Mouse (Mus musculus): ENCODE measurements around the gene Sp9. TPM values are rescaled to one million over a fixed set of nuclear protein-coding genes. Genes with fewer than 3 reads are reported as not detected.

The Sp9 gene
- polyA plus RNA-seq, 1 experiment, result not detected

DNA sequence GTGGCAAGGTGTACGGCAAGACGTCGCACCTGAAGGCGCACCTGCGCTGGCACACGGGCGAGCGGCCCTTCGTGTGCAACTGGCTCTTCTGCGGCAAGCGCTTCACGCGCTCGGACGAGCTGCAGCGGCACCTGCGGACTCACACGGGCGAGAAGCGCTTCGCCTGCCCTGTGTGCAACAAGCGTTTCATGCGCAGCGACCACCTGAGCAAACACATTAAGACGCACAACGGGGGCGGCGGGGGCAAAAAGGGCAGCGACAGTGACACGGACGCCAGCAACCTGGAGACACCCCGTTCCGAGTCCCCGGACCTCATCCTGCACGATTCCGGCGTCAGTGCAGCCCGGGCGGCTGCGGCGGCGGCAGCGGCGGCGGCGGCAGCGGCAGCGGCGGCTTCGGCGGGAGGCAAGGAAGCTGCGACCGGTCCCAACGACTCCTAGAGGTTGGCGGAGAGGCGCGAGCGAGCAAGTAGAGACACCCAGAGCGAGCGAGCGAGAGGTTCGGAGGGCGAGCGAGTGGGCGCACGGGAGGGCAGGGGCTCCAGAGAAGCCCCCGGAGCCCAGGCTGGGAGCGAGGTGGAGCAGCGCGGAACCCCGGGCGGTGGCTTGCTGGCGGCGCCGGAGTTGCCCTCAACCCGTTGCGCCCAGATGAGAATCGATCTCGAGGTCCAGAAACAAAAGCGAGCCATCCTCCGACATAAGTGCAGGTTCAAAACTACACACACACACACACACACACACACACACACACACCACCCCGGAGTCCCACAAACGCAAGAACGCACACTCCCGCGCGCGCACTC, 2.6 kb downstream of the Sp9 start:
- DNase-seq (ENCODE audit: low read depth), result no peak

DNA sequence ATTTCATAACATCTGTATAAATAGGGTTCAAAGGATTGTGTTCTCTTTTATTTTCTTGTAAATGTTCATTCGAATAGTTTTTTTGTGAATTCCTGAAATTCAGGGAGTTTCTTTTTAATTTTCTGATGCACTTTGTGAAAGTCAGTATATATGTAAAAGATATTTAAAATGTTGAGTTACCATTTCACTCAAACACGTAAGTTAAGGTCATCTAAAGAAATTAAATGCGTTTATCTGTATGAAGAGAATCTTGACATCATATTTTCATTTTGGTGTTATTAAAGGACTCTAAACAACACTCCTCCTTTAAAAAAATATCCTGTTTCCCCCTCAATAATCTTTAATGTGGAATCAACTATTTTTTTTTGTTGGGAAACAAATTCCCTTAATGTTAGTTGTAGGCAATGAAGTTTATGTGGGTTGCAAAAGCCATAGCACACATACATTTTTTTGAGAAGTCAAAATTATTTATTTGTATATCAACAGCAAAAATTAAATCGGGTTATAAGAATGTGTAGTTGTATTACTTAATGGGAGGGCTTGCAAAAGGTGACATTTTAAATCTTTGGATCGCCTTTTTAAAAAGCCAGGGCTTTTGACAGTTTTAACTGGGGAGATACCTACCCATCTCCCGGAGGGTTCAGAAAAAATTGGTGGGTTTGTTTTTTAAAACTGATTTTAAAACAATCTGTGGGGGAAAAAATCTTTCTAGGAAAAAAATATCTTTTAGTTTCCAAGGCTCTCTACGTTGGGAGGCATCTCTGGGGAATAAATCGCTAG, 3.7 kb downstream of the Sp9 start:
- no peak for DNase-seq (ENCODE audit: low read depth)

DNA sequence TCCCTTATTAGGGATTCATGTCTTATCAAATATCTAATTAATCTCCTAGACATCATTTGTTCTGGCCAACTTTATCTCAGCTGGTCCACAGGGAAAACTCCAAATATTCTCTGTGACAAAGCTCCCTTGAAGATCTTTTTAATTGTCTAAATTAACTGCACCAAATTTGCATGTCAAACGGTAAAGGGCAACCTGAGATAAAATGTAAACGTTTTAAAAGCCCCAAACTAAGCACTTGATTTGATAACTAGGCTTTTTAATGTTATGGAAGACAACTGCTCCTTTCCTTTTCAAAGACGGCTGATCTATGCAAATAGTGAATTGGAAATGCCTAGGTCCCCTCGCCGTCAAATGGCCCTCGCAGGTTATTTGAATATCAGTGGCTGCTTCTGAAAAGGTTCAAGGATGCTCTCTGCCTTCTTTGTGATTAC, 4.4 kb downstream of the Sp9 start:
- no peak for DNase-seq (ENCODE audit: low read depth)

DNA sequence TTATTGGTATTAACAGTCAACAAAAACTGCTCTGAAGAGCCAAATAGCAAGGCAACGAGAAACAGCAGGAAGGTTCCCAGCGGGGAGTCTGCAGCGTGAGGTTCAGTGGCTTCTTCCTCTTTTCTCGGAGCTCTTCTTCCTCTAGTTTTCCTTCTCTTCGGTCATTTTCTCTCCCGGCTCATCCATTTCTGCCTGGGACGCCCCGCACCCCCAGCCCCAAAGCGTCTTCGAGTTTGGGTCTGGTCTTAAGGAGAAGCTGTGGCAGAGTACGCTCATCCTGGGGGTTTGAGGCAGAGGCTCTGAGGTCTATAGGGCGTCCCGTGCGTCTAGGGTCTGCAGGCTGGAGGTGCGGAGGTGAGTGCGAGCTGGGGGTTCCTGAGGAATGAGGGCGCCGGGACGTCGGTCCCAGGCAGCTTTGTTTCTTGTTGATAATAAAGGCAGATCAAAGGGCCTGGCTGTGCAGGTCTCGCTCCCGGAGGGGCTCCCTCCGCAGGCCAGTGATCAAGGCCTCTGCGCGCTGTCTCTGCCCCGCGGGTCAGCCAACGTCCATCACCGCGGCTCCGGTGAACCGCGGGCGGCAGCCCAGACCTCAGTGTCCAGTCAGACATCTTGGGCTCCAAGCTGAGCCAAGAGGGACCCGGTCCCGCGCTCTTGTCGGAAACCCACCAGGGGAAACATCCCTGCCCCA, 5.4 kb downstream of the Sp9 start:
- no peak for DNase-seq (ENCODE audit: low read depth)

DNA sequence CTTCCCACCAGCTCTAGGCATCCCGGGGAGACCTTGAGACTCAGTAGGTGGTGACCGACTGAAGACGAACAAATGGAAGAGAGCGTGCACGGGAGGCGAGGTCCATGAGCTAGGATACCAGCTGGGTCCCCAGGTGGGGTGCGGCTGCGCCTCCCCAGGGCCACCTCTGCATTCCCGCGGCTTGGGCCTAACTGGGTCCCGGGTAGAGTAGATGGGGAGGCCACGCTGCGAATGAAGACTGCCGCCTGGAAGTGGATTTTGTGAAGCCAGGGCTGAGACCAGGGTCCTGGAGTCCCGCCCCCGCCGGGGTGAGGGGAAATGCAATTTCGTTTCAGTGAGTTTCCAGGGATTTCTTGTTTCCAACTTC, 6.0 kb downstream of the Sp9 start:
- no peak for DNase-seq (ENCODE audit: low read depth)

DNA sequence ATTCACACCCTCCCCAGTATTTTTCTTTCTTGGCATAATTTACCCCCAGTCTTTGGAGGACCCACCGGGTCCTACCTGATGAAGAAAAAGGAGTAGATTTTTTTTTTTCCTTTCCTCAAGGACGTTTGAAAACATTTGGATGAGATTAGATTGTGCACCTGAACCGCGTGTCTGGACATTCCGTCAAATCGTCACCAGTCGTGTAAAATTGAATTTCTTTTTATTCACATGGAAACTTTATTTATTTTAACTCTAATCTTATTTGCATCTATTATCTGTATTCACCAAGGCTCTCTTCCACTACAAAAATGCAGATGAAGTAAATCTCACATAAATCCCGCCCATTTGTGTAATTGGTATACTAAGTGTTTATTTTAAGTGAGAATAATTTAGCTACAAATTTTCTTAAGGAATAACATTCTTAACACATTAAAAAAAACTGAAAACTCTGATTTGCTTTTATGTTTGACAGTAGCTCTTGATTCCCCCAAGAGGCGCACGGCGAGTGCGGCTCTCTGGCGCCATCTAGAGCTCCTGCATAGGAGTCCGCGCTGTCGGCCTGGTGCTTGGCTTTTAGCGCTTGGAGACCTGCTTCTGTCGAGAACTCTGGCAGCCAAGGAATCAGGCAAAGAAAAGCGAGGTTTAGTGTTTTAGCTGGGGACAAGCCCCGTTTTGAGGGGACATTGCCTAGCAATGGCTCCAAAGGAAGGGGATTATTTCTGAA, 6.6 kb downstream of the Sp9 start:
- no peak for DNase-seq (ENCODE audit: low read depth)

DNA sequence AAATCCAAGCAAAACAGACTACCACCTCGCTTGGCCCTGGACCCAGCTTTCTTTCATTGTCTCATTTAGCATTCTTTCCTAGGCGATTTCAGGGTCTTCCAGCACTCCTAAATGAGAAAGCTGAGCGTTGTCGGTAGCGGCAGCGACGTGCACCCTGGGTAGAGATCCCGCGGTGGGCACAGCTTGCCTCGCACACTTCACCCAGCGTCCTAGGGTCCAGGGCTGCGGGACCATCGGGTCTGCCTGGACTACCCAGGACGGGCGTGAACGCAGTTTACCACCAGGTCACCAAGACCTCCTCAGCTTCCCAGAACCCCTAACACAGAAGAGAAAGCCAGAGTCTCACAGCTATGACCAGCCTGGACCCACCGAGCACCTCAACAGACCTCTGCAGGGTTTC, 7.1 kb downstream of the Sp9 start:
- DNase-seq (ENCODE audit: low read depth), result no peak

DNA sequence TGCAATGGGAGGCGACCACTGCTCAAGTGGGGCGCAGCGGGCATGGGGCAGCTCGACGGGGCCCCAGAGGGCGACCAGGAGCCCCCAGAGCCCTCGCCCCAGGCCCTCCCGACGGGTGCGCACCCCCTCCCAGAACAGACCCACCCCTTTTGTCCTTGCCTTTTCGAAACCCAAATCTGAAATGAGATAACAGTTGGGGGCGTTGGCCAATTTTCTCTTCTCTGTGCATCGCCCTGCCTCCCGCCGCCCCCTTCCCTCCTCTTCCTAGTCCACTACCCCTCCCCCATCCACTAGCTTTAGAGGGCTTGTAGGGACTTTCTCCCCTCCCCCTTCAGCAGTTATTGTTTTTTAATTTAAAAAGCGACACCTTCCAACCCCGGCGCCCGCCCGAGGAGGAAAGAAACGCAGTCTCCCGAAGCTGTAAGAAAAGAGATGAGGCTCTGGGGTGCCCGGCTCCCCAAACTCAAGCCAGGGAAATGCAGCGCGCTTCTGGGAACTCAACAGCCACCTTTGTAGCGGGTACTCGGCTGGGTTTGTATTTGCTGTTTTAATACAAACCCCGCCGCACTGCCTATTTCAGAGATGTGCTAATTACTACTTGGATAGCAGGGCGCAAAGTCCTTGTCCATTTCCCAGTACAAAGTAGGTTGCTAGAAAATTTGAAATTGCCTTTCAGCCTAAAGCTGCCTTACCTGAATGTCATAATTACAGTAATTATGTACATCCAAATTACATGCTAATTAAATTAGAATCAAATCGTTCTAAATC, 7.7 kb downstream of the Sp9 start:
- DNase-seq (ENCODE audit: low read depth), result no peak

DNA sequence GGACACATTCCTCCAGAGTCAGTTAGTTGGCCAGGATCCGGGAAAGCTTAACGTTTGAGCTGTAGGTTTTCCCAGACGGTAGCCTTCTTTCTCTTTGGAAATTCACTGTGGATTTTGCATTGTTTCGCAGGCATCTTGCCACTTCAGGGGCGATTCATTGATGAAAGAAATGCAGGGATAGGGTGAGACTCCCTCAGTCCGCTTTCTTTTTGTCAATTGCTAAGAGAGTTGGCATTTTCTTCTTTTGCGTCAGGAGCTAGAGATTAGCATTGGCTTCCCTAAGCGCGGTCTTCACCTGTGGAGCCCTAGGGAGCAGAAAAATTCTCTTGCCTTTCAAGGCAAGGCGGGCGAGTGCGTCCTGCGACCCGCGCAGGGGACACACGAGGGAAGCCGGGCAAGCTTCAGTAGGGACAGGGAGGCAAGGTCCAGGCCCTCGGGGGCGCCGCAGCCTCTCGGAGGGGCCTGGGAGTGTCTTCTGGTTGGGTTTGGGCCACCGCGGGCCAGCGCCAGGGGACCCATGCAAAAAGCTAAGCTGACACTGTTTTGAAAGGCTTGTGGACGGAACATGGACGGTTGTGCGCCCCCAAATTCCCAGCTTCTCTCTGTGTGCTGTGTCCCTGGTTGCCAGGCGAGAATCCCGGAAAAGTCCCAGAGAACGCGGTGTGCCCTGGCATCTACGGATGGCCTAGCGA, 8.8 kb downstream of the Sp9 start:
- DNase-seq (ENCODE audit: low read depth), result no peak

DNA sequence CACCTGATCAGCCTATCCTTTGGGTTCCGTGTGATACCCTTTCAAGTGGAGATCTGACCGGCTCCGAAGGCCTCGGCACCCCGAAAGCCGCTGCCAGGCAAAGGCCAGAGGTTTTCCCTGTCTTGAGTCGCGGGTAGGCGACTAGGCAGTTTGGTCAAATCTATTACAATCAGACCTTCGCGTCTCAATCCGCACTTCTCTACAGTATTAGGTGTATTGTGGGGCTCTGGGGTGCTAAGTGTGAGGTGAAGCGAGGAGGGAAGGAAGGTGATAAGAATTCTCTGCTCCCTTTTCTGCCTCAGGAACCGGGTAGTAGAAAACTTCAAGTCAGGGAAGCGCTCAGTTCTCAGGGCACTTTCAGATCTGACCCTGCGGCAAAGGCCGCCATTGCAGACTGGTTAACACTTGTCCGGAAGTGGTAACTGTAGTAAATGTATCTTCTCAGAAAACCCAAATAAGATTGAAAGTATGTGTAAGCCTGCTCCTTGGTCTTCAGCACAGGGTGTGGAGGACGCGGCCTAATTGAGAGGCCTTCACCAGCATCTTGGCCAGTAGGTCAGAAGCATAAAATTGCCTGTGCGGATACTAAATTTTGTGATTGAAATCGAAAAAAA, 9.4 kb downstream of the Sp9 start:
- DNase-seq (ENCODE audit: low read depth), result no peak

DNA sequence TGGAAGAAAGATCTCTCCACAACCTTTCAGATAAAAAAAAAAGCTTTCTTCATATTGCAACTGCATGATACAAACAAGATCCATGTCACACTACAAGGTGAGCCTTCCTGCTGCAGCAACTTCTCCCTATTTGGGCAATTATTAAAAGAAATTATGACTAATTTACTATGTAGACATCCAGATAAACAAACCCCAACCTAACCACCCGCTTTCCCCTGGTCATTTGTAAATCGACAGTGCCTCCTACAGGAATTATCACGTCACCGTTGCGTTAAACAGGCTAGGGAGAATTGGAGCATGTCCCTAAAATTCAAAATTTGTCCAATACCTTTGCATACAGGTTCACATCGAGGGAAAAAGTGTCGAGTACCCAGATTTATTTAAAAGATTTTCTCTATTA, 10.0 kb downstream of the Sp9 start:
- no peak for DNase-seq (ENCODE audit: low read depth)

DNA sequence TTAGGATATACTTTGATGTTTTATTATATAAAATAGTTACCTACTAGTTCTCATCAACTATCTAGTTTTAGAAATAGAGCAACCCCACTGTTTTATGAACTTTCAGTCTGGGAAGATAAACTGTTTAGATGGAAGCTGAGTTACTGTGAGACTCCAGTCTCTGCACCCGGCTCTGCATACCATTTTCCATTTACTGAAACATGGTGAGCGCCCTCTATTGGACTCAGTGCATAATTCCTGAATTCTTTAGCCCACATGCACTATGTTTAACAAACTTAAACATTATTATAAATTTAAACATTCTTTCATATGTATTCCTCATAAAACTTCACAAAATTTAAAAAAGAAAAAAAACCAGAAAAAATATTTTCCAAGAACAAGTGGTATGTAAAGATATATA, 13.9 kb downstream of the Sp9 start:
- DNase-seq (ENCODE audit: low read depth), result no peak

DNA sequence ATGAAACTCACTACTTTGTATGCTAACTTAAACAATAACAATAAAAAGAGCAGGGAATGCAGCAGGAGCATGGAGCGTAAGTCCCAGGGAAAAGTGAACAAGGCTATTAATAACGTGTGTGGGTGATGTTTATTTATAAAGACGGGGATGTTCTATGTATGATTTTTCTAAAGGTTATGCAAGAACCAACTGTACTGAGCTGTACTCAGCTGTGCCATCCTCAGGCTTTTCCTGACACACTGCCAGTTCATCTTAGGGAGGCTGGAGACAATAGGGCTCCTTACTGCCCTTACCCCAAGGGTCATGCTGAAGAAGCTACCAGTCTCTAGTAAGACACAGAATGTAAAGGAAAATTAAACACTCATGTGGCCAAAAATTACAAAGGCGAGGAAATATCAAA, 19.4 kb downstream of the Sp9 start:
- DNase-seq (ENCODE audit: low read depth), result no peak

DNA sequence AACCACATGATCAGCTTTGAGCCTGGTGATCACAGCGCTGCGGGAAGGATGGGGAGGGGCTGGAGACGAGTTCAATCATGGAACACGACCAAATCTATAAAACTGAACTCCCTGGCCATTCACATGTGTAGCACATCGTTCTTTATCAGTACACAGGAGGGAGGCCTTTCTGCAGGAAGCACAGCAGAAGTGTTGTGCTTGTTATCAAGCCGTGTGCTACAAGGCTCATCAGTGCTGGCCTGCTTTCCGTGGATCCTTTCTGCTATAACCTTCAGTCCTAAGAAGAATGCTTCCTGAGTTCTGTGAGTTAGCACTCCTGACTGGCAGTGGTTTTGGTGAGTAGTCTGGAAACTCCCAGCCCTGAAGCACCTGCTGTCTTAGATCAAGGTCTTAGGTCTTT, 23.3 kb downstream of the Sp9 start:
- DNase-seq (ENCODE audit: low read depth), result no peak

DNA sequence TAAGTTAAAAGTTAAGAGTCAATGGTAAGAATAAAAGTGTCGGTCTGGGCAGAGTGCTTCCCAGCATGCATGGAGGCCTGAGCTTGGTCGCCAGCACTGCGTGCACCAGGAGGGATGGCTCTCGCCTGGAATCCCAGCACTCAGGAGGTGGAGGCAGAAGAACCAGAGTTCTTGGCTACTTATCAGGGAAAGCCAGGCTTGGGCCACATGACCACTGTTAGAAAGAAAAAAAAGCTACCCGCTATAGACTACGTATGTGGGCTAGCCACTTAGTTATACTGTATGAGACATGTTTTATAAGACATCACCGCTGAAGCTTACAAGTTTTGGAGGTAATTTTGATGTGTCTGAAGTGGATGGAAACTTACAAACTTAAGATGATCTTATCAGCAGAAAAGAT, 26.4 kb downstream of the Sp9 start:
- DNase-seq (ENCODE audit: low read depth), result no peak

DNA sequence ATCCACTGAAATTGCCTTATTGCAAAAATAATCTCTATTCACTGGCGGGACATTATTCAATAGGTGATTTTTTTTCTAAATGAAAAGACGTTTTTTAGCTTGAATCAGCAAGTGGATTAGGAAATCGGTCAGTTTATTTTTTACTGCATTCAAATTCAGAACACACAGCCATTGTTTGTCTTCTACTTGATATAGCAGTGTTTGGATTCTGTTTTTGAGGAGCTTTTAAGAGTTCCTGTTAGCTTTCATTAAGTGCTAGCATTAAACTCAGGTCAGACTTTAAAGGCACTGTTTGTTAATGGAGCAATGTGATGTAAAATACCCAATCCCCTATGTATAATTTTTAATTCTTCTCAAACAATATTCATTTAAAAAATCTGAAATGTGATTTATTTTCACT, 27.1 kb downstream of the Sp9 start:
- no peak for DNase-seq (ENCODE audit: low read depth)

DNA sequence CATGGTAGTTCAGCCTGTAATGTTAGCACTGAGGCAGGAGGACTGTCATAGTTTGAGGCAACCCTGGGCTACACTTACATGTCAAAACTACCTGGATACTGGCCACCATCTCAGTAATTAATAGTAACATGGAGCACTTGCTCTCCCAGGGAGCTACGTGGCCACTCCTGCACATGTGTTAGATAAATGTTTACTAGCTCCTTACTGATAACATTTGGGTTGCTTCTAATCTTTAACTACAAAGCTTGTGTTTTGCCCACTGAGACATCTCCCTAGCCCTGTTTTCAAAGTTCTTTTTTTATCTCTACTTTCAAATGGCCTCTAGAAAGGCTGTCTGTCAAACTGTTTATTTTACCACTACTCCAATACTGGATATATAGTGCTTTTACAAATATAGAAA, 30.3 kb downstream of the Sp9 start:
- no peak for DNase-seq (ENCODE audit: low read depth)

DNA sequence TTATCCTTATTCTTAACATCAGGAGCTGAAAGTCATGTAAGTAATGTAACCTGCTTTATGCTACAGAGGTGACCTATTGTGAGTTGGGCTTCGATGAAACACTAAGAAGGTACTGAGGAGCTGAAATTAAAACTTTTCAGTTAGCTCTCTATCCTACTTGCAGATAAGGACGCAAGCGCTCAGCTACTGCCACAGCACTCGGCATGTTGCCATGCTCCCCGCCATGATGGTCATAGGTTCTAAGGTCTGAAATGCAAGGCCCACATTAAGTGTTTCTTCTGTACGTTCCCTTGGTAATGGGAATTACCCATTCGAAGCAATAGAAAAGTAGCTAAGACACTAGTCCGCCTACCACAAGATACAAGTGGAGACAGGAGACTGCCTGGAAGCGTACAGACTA, 31.0 kb downstream of the Sp9 start:
- DNase-seq (ENCODE audit: low read depth), result no peak

DNA sequence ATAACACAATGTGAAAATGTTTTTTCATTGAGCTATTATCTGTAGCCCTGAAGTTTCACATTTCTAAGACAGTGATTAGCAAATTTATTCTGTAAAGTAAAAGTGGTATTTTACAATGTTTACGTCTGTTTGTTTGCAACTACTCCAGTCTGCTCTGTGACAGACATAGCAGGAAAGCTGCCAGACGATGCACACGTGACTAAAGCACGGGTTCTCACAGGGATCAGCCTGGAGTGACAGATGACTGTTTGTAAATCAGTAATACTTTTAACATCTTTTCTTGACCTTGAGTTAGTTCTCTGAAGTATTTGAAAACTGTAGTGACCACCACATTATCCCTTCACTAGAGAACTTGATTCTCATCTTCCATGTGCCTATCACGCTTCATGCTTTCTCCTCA, 32.8 kb downstream of the Sp9 start:
- no peak for DNase-seq (ENCODE audit: low read depth)

DNA sequence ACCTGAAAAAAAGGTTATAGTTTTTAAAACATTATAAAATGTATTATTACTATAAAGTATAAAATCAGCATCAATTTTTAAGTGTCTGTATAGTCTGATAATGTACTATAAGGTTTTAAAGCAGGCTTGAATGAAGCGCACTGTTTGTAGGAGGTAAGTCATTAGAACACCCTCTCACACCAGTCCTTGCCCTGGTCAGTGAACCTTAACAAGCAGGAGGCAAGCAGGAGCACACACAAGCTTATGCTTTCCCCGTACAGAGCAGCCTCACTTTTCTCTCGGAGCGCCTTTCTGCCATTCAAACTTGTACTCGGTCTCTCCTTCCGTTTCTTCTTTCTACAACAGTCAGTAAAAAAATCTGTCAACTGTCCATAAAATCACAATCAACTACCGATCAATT, 34.3 kb downstream of the Sp9 start:
- no peak for DNase-seq (ENCODE audit: low read depth)

Data from gonadal fat pad, adult 2 months (tissue).